ENCODE assay signal across 20 mouse cellular contexts in genomic region chr10:117595442-117596164, GRCm38 (mm10). TPM values are rescaled to one million over a fixed set of nuclear protein-coding genes. Genes with fewer than 3 reads are reported as not detected.
DNase-seq lines count a peak whose midpoint lies in the region; TF ChIP-seq lines count a peak whose summit lies in the region.
"Had no signal": no experiment of that assay in that cellular context is flagged by ENCODE, and none has a peak within 500 bp of the region (broad histone marks: within the 10 kb centered on the region; RNA-seq: fewer than 3 reads in every experiment).

No protein-coding gene starts in this region.

- H3K79me2 ChIP-seq in CH12.LX (replicated peaks; ENCODE audit: control insufficient read depth, extremely low read depth, insufficient read depth, poor library complexity, severe bottlenecking), result no peaks in the 10 kb centered on the region

- H3K9ac ChIP-seq in CH12.LX (ENCODE audit: insufficient read depth, low read depth), result no peak overlapping the region
- H3K9ac ChIP-seq: embryonic facial prominence, embryonic 15.5 days; hindbrain, embryonic 13.5 days; liver, embryonic 15.5 days had no signal

- no peaks in the 10 kb centered on the region for H3K9me3 ChIP-seq in CH12.LX (replicated peaks; ENCODE audit: low read length)
- H3K9me3 ChIP-seq in limb, embryonic 10.5 days (replicated peaks), result no peaks in the 10 kb centered on the region
- H3K9me3 ChIP-seq: embryonic facial prominence, embryonic 15.5 days; hindbrain, embryonic 13.5 days; liver, embryonic 15.5 days; midbrain, embryonic 10.5 days had no signal

- TF ChIP-seq POLR2A in CH12.LX (IDR thresholded peaks at IDR 0.05; ENCODE audit: low read depth, low read length), result no peak
- no peak for TF ChIP-seq POLR2A in spleen, adult 2 months (IDR thresholded peaks at IDR 0.05; ENCODE audit: low read depth, low read length)

- TF ChIP-seq EP300 in CH12.LX (IDR thresholded peaks at IDR 0.05; ENCODE audit: low read length), result no peak

- DNase-seq in lung, postnatal 25 days (ENCODE audit: low spot score), result peak; percentile 4
- no peak for DNase-seq in lung, adult 18-20 months
- DNase-seq in CH12.LX (ENCODE audit: extremely low read depth), result peak; percentile 35
- no peak for DNase-seq in limb, embryonic 10.5 days (ENCODE audit: low spot score)
- peak in 1 of 2 experiments; percentile 50 for DNase-seq in spleen, adult 2 months (ENCODE audit: low read depth in 1 of 2, low spot score in 2 of 2)
- DNase-seq in testis, postnatal 10 days (ENCODE audit: low spot score), result no peak
- no peak for DNase-seq in adrenal gland, postnatal 10 days
- no peak for DNase-seq in layer of hippocampus, adult 9-10 months (ENCODE audit: low spot score)
- DNase-seq: adrenal gland, adult 2 months; cerebellum, adult 11 months; heart, postnatal 10 days; kidney, adult 9 months; kidney, postnatal 4 days; lung, postnatal 14 days; right cerebral cortex, adult 18-20 months had no signal

- H3K4me3 ChIP-seq in CH12.LX (replicated peaks in 1 of 3; ENCODE audit: low read depth in 2 of 3, low read length in 2 of 3, poor library complexity in 1 of 3), result no peak overlapping the region
- H3K4me3 ChIP-seq in limb, embryonic 10.5 days, result no peak overlapping the region
- H3K4me3 ChIP-seq in spleen, adult 2 months (ENCODE audit: extremely low read depth, insufficient read depth, insufficient read length), result no peak overlapping the region
- H3K4me3 ChIP-seq: embryonic facial prominence, embryonic 15.5 days; hindbrain, embryonic 13.5 days; liver, embryonic 15.5 days; midbrain, embryonic 10.5 days had no signal

- H3K4me2 ChIP-seq in CH12.LX (ENCODE audit: insufficient read depth, low read depth, poor library complexity, severe bottlenecking), result peak overlapping the region; percentile 29
- H3K4me2 ChIP-seq: embryonic facial prominence, embryonic 15.5 days; heart, embryonic 11.5 days; hindbrain, embryonic 13.5 days; liver, embryonic 15.5 days had no signal

- H3K36me3 ChIP-seq in CH12.LX (replicated peaks in 1 of 2; ENCODE audit: control insufficient read depth in 1 of 2, insufficient read depth in 1 of 2, low read length in 1 of 2), result no peaks in the 10 kb centered on the region
- no peaks in the 10 kb centered on the region for H3K36me3 ChIP-seq in limb, embryonic 10.5 days
- no peaks in the 10 kb centered on the region for H3K36me3 ChIP-seq in spleen, adult 2 months (ENCODE audit: control insufficient read depth, insufficient read depth, low read length)
- H3K36me3 ChIP-seq: embryonic facial prominence, embryonic 15.5 days; hindbrain, embryonic 13.5 days; liver, embryonic 15.5 days; midbrain, embryonic 10.5 days had no signal

- dilution Hi-C loops in CH12.LX (cut with MboI; ENCODE audit: extremely low pct_ligation_motif_present, extremely low pct_unique_long_range_greater_than_20kb, low sequenced_read_pairs), result no loop called here

- TF ChIP-seq RAD21 in CH12.LX (IDR thresholded peaks at IDR 0.05; ENCODE audit: low read depth, low read length), result no peak

- in situ Hi-C loops in CH12.LX (cut with MboI; ENCODE audit: low pct_ligation_motif_present, low pct_unique_long_range_greater_than_20kb, low sequenced_read_pairs), result no loop called here

- TF ChIP-seq CTCF in CH12.LX (conservative IDR thresholded peaks at IDR 0.05 in 1 of 2, IDR thresholded peaks at IDR 0.05 in 1 of 2; ENCODE audit: low read depth in 2 of 2, low read length in 2 of 2), result no peak
- no peak for TF ChIP-seq CTCF in spleen, adult 2 months (IDR thresholded peaks at IDR 0.05; ENCODE audit: extremely low read depth, insufficient read depth, insufficient read length, insufficient replicate concordance)

- H3K27me3 ChIP-seq in CH12.LX (replicated peaks), result no peaks in the 10 kb centered on the region
- 0 out of 2 replicates have a peak, but pooled peaks cover 6% of the 10 kb centered on the region for H3K27me3 ChIP-seq in limb, embryonic 10.5 days (ENCODE audit: low read depth, poor library complexity, severe bottlenecking)
- no peaks in the 10 kb centered on the region for H3K27me3 ChIP-seq in spleen, adult 2 months (ENCODE audit: control insufficient read depth, insufficient read depth, low read length)
- H3K27me3 ChIP-seq: embryonic facial prominence, embryonic 15.5 days; hindbrain, embryonic 13.5 days; liver, embryonic 15.5 days had no signal

- peaks cover 2 to 19% of the 10 kb centered on the region in 2 experiments; a peak in 2 of 4 replicates for H3K4me1 ChIP-seq in CH12.LX (ENCODE audit: control insufficient read depth in 1 of 2, insufficient read depth in 2 of 2)
- H3K4me1 ChIP-seq in limb, embryonic 10.5 days, result peaks cover 35% of the 10 kb centered on the region
- H3K4me1 ChIP-seq in spleen, adult 2 months (ENCODE audit: control insufficient read depth, insufficient read depth, insufficient read length), result peaks cover 25% of the 10 kb centered on the region
- H3K4me1 ChIP-seq: hindbrain, embryonic 13.5 days; liver, embryonic 15.5 days; midbrain, embryonic 10.5 days had no signal

- H3K27ac ChIP-seq in CH12.LX (ENCODE audit: insufficient read depth, low read depth), result no peak overlapping the region
- 0 out of 2 replicates have a peak overlapping the region, but pooled peaks have one; percentile 9 for H3K27ac ChIP-seq in limb, embryonic 10.5 days
- peak overlapping the region; percentile 97 for H3K27ac ChIP-seq in spleen, adult 2 months (ENCODE audit: insufficient read depth, low read length)
- H3K27ac ChIP-seq: embryonic facial prominence, embryonic 15.5 days; hindbrain, embryonic 13.5 days; liver, embryonic 15.5 days; midbrain, embryonic 10.5 days had no signal

- 80% methylated on average over 13 of the region's 13 CpGs for WGBS in limb, embryonic 10.5 days
- WGBS in spleen, adult 2 months, result 31% methylated on average over 13 of the region's 13 CpGs

TF ChIP-seq in CH12.LX, 34 proteins besides CTCF, POLR2A, EP300 and RAD21:
- TF ChIP-seq TBP (conservative IDR thresholded peaks at IDR 0.05; ENCODE audit: low read depth, low read length), result no peak
- no peak for TF ChIP-seq GABPA (IDR thresholded peaks at IDR 0.05; ENCODE audit: insufficient replicate concordance, low read depth, low read length)
- no peak for TF ChIP-seq MAFK (IDR thresholded peaks at IDR 0.05; ENCODE audit: insufficient replicate concordance, low read length)
- TF ChIP-seq IRF4 (IDR thresholded peaks at IDR 0.05; ENCODE audit: low read depth, low read length), result no peak
- TF ChIP-seq CHD2 (IDR thresholded peaks at IDR 0.05; ENCODE audit: low read length), result no peak
- TF ChIP-seq UBTF (IDR thresholded peaks at IDR 0.05; ENCODE audit: low read depth, low read length), result no peak
- no peak for TF ChIP-seq MEF2A (IDR thresholded peaks at IDR 0.05; ENCODE audit: borderline replicate concordance, low read depth, low read length)
- TF ChIP-seq ETS1 (conservative IDR thresholded peaks at IDR 0.05; ENCODE audit: low read depth, low read length), result no peak
- no peak for TF ChIP-seq TCF12 (IDR thresholded peaks at IDR 0.05; ENCODE audit: low read depth, low read length)
- no peak for TF ChIP-seq E2F4 (IDR thresholded peaks at IDR 0.05; ENCODE audit: insufficient replicate concordance, low read depth, low read length)
- no peak for TF ChIP-seq NRF1 (IDR thresholded peaks at IDR 0.05; ENCODE audit: low read depth, low read length)
- TF ChIP-seq JUN (IDR thresholded peaks at IDR 0.05; ENCODE audit: insufficient read depth, low read depth, low read length), result no peak
- TF ChIP-seq ZKSCAN1 (IDR thresholded peaks at IDR 0.05; ENCODE audit: borderline replicate concordance, low read depth, low read length), result no peak
- TF ChIP-seq HCFC1 (IDR thresholded peaks at IDR 0.05; ENCODE audit: low read depth, low read length), result no peak
- TF ChIP-seq MXI1 (IDR thresholded peaks at IDR 0.05; ENCODE audit: low read depth, low read length), result no peak
- TF ChIP-seq ZNF384 (IDR thresholded peaks at IDR 0.05; ENCODE audit: low read depth, low read length), result no peak

RNA-seq across cellular contexts. Expression of gene Cpm, which starts 33.7 kb away (rescaled TPM):
- total RNA-seq in CH12.LX (2012; rRNA removed) (0.04 and 0.25 TPM in 2 replicates), CH12.LX (2014; rRNA removed) (0.09 and 0.31 TPM in 2 replicates)
- polyA plus RNA-seq in CH12.LX (2012; ENCODE audit: insufficient read length, low read depth), result 0.17 and 0.31 TPM in 2 replicates
- polyA plus RNA-seq in limb, embryonic 10.5 days (2016; fragmentation: Nextera tagmentation; extraction: Ambion mirVana), result 22.5 and 31.5 TPM in 2 replicates
- 10.1 and 19.0 TPM in 2 replicates for polyA plus RNA-seq in spleen, adult 2 months (2012; rRNA removed)
- total RNA-seq in adrenal gland, postnatal 10 days (2021), result 10 to 100 TPM; 18.5 to 19.1 TPM

Comparison
In these comparisons a context has a peak if more than half of its experiments do, and no peak if none do; other contexts are left out.
1. DNase-seq: peak in lung, postnatal 25 days (single experiment) and CH12.LX (single experiment); none in lung, adult 18-20 months (0 of 2), limb, embryonic 10.5 days (single experiment), testis, postnatal 10 days (single experiment), adrenal gland, postnatal 10 days (single experiment) and layer of hippocampus, adult 9-10 months (single experiment).